Mouse (Mus musculus) adrenal gland, postnatal 36 days (tissue): ENCODE measurements around the gene Gm3252. TPM values are rescaled to one million over a fixed set of nuclear protein-coding genes. Genes with fewer than 3 reads are reported as not detected.
"Not testable (repeated sequence)": the region's sequence is repeated elsewhere in the genome, so short reads cannot be mapped to it uniquely, and the experiment has no call there.

Experiments
- DNase-seq, 2 experiments: peaks; one replicate each; pipeline ENCODE4 v3.0.0; 2021; ENCODE audit warnings: mixed read lengths in 1 of 2
- long read RNA-seq, 2 experiments: library from polyadenylated mRNA; stranded (forward); transcript quantifications; one replicate each; pipeline ENCODE4 v2.0.0; 2021; ENCODE audit warnings: borderline sequencing depth in 2 of 2
- total RNA-seq, 2 experiments: library from RNA; stranded (reverse); gene quantifications; 2 replicates each; pipeline ENCODE4 v1.2.3; 2021

Gene Gm3252
- not detected for total RNA-seq
- long read RNA-seq, experiment 1, result 0 reads
- long read RNA-seq, experiment 2, result 0 reads

GRCm38 (mm10) chr14:4726038-4726880 is at the start of gene Gm3252:
TSS of gene Gm3252 (plus strand) at chr14:4726775.
- DNase-seq, result not testable (repeated sequence)

GRCm38 (mm10) chr14:4708938-4709337 is 17.6 kb upstream of the Gm3252 start, which contains the start of gene Gm7876:
TSS of gene Gm7876 (plus strand) at chr14:4709238.
- DNase-seq, result not testable (repeated sequence)

GRCm38 (mm10) chr14:4776037-4776436 is 49.5 kb downstream of the Gm3252 start, which contains the start of gene Gm9602:
TSS of gene Gm9602 (plus strand) at chr14:4776337.
- not testable (repeated sequence) for DNase-seq

Other genes starting within 250 kb of the Gm3252 start
- not detected for gene Gm3182, start 245.0 kb upstream of the Gm3252 start, total RNA-seq
- not detected for gene Gm3047, start 171.4 kb upstream of the Gm3252 start, total RNA-seq
- gene Gm8159, start 94.4 kb upstream of the Gm3252 start, total RNA-seq, result under 1 TPM in 1 of 2 experiments, not detected in 1; 0.17 TPM
- gene Gm3239, start 62.6 kb upstream of the Gm3252 start, total RNA-seq, result not detected
- not detected for gene Gm7876, start 17.5 kb upstream of the Gm3252 start, total RNA-seq
- not detected for gene Gm9602, start 49.6 kb downstream of the Gm3252 start, total RNA-seq
- not detected for gene Gm3269, start 111.3 kb downstream of the Gm3252 start, total RNA-seq
- gene Gm3264, start 128.8 kb downstream of the Gm3252 start, total RNA-seq, result under 1 TPM in 1 of 2 experiments, not detected in 1; 0.59 TPM
- gene Gm3278, start 165.6 kb downstream of the Gm3252 start, total RNA-seq, result not detected